Mouse (Mus musculus) midbrain, postnatal 0 days (tissue): ENCODE data around the gene Batf. TPM values are rescaled to one million over a fixed set of nuclear protein-coding genes. Genes with fewer than 3 reads are reported as not detected.
"Not testable (repeated sequence)": the region's sequence is repeated elsewhere in the genome, so short reads cannot be mapped to it uniquely, and the experiment has no call there.

Source experiments
- ATAC-seq: fragments of 200-750 bp; cut with Nextera tagmentation; 2 replicates; pipeline ENCODE4 v1.8.0; 2017; ENCODE audit warnings: moderate number of reproducible peaks, mild to moderate bottlenecking, moderate TSS enrichment, moderate library complexity; ENCODE audit not compliant: low FRiP score
- DNase-seq: peaks from one replicate; pipeline ENCODE4 v3.0.0-alpha.2; 2015; ENCODE audit warnings: low spot score
- H3K27ac ChIP-seq: fragments of 300-500 bp; sonication (generic); 2 replicates; pipeline ENCODE4 v1.5.1; 2014; ENCODE audit warnings: low read depth, mild to moderate bottlenecking, low read length, mixed read lengths
- H3K27me3 ChIP-seq: fragments of 300-500 bp; sonication (generic); 2 replicates; pipeline ENCODE4 v1.6.1; 2014; ENCODE audit warnings: low read length, control low read depth, mixed read lengths; ENCODE audit not compliant: insufficient read depth
- H3K36me3 ChIP-seq: fragments of 300-500 bp; sonication (generic); 2 replicates; pipeline ENCODE4 v1.6.1; 2014; ENCODE audit warnings: low read length, control low read depth, mixed read lengths; ENCODE audit not compliant: insufficient read depth
- H3K4me1 ChIP-seq: fragments of 300-500 bp; sonication (generic); 2 replicates; pipeline ENCODE4 v1.6.1; 2014; ENCODE audit warnings: mild to moderate bottlenecking, control low read depth, antibody characterized with exemption, low read length, mixed read lengths; ENCODE audit not compliant: insufficient read depth
- H3K4me2 ChIP-seq: fragments of 300-500 bp; sonication (generic); 2 replicates; pipeline ENCODE4 v1.6.1; 2014; ENCODE audit warnings: low read depth, mild to moderate bottlenecking, low read length, mixed read lengths; ENCODE audit not compliant: poor library complexity, severe bottlenecking
- H3K4me3 ChIP-seq: fragments of 300-500 bp; sonication (generic); 2 replicates; pipeline ENCODE4 v1.5.1; 2014; ENCODE audit warnings: low read depth, mild to moderate bottlenecking, low read length, moderate library complexity
- H3K9ac ChIP-seq: fragments of 300-500 bp; sonication (generic); replicated peaks from 2 replicates; pipeline ENCODE4 v1.6.1; 2014; ENCODE audit warnings: mild to moderate bottlenecking, low read length, moderate library complexity, mixed read lengths; ENCODE audit not compliant: poor library complexity, severe bottlenecking
- H3K9me3 ChIP-seq: fragments of 300-500 bp; sonication (generic); 2 replicates; pipeline ENCODE4 v1.6.1; 2016; ENCODE audit warnings: low read length, control low read depth
- CTCF ChIP-seq: IDR thresholded peaks from 2 replicates; pipeline ENCODE4 v1.5.1; 2016; ENCODE audit warnings: antibody characterized with exemption, mild to moderate bottlenecking
- WGBS: fragments of 180-500 bp; shearing (Covaris S2); extraction: QIAGEN DNeasy Blood & Tissue Kit; methylation state at CpG from one replicate; pipeline ENCODE4 v1.1.7; 2014; 5-methylcytosine and 5-hydroxymethylcytosine counted together
- polyA plus RNA-seq: library from polyadenylated mRNA; unstranded; fragments of >200 nt; fragmentation: Nextera tagmentation; extraction: Ambion mirVana; gene quantifications from 2 replicates; pipeline ENCODE4 v1.2.1, GENCODE M21; 2015
- total RNA-seq: library from RNA; depleted of rRNA; stranded (reverse); fragments of >200 nt; gene quantifications from 2 replicates; pipeline ENCODE4 v1.2.3, GENCODE M21; 2014

The Batf gene
- total and polyA plus RNA-seq, 2 experiments from 2014 or later: 1.3 to 3.1 TPM

- ATAC-seq (no peak), DNase-seq (no peak)
- TF ChIP-seq CTCF: no peak
- Histone ChIP-seq H3K27me3 (no peaks in the 10 kb centered on the region), H3K9me3 (no peaks in the 10 kb centered on the region), H3K4me1 (no peaks in the 10 kb centered on the region), H3K4me2 (no peak overlapping the region), H3K4me3 (no peak overlapping the region), H3K9ac (no peak overlapping the region), H3K36me3 (no peaks in the 10 kb centered on the region), H3K27ac (no peak overlapping the region)
- WGBS: 96% methylated on average over 12 of the region's 12 CpGs
These were observed 25.6 kb upstream of the Batf start for GRCm38 (mm10) chr12:85660855-85661254.

- not testable (repeated sequence) for H3K9ac ChIP-seq, H3K27me3 ChIP-seq, ATAC-seq, H3K4me1 ChIP-seq, H3K4me3 ChIP-seq, H3K27ac ChIP-seq, H3K4me2 ChIP-seq, DNase-seq, H3K36me3 ChIP-seq, H3K9me3 ChIP-seq
- 89% methylated on average over 8 of the region's 8 CpGs for WGBS
These were observed 24.2 kb upstream of the Batf start for GRCm38 (mm10) chr12:85662232-85662631.

- H3K27me3 ChIP-seq: no peaks in the 10 kb centered on the region
- peak; percentile 93 for TF ChIP-seq CTCF
These were observed 23.6 kb upstream of the Batf start for GRCm38 (mm10) chr12:85662896-85663295.

GRCm38 (mm10) chr12:85666112-85666511 is 20.4 kb upstream of the Batf start:
- 87% methylated on average over 8 of the region's 8 CpGs for WGBS
- H3K27ac ChIP-seq: no peak overlapping the region
- DNase-seq: no peak
- no peak for ATAC-seq
- H3K4me3 ChIP-seq: no peak overlapping the region
- no peaks in the 10 kb centered on the region for H3K9me3 ChIP-seq
- no peak overlapping the region for H3K9ac ChIP-seq
- TF ChIP-seq CTCF: no peak
- no peaks in the 10 kb centered on the region for H3K27me3 ChIP-seq
- no peak overlapping the region for H3K4me2 ChIP-seq
- no peaks in the 10 kb centered on the region for H3K4me1 ChIP-seq
- no peaks in the 10 kb centered on the region for H3K36me3 ChIP-seq

More at GRCm38 (mm10) chr12:85662896-85663295, 23.6 kb upstream of the Batf start:
- WGBS: 9% methylated on average over 9 of the region's 9 CpGs
- Histone ChIP-seq H3K4me1 (no peaks in the 10 kb centered on the region), H3K36me3 (no peaks in the 10 kb centered on the region), H3K4me2 (no peak overlapping the region), H3K9ac (no peak overlapping the region), H3K4me3 (no peak overlapping the region), H3K9me3 (no peaks in the 10 kb centered on the region), H3K27ac (no peak overlapping the region)
- DNase-seq: peak; percentile 89
- no peak; the same call in 1 of the 2 replicates for ATAC-seq

GRCm38 (mm10) chr12:85667071-85667470 is 19.4 kb upstream of the Batf start:
- no peaks in the 10 kb centered on the region for H3K9me3 ChIP-seq
- WGBS: 91% methylated on average over 7 of the region's 7 CpGs
- DNase-seq (no peak), ATAC-seq (no peak)
- H3K27ac ChIP-seq: no peak overlapping the region
- H3K4me2 ChIP-seq: no peak overlapping the region
- no peak overlapping the region for H3K9ac ChIP-seq
- no peak for TF ChIP-seq CTCF
- H3K27me3 ChIP-seq: no peaks in the 10 kb centered on the region
- H3K4me1 ChIP-seq: no peaks in the 10 kb centered on the region
- no peak overlapping the region for H3K4me3 ChIP-seq
- no peaks in the 10 kb centered on the region for H3K36me3 ChIP-seq

- no peaks in the 10 kb centered on the region for H3K36me3 ChIP-seq
- DNase-seq (peak; percentile 9), ATAC-seq (no peak)
- H3K9me3 ChIP-seq: no peaks in the 10 kb centered on the region
- WGBS: 37% methylated on average over 3 of the region's 3 CpGs
- no peak overlapping the region for H3K4me2 ChIP-seq
- no peak overlapping the region for H3K4me3 ChIP-seq
- no peak overlapping the region for H3K27ac ChIP-seq
- no peaks in the 10 kb centered on the region for H3K27me3 ChIP-seq
- no peak overlapping the region for H3K9ac ChIP-seq
- no peaks in the 10 kb centered on the region for H3K4me1 ChIP-seq
- TF ChIP-seq CTCF: no peak
These were observed 17.8 kb upstream of the Batf start for GRCm38 (mm10) chr12:85668696-85669095.
